Mouse (Mus musculus) hindbrain, embryonic 12.5 days (tissue): ENCODE measurements around the gene Lrat. TPM values are rescaled to one million over a fixed set of nuclear protein-coding genes. Genes with fewer than 3 reads are reported as not detected.

Source experiments
- ATAC-seq: fragments of 200-750 bp; cut with Nextera tagmentation; 2 replicates; pipeline ENCODE4 v1.8.0; 2017; ENCODE audit warnings: moderate TSS enrichment; ENCODE audit not compliant: low FRiP score
- H3K27ac ChIP-seq: fragments of 300-500 bp; sonication (generic); 2 replicates; pipeline ENCODE4 v1.5.1; 2016; ENCODE audit warnings: mild to moderate bottlenecking
- H3K27me3 ChIP-seq: fragments of 300-500 bp; sonication (generic); 2 replicates; pipeline ENCODE4 v1.6.1; 2016; ENCODE audit warnings: mild to moderate bottlenecking
- H3K36me3 ChIP-seq: fragments of 300-500 bp; sonication (generic); 2 replicates; pipeline ENCODE4 v1.6.1; 2016; ENCODE audit warnings: mild to moderate bottlenecking
- H3K4me1 ChIP-seq: fragments of 300-500 bp; sonication (generic); 2 replicates; pipeline ENCODE4 v1.6.1; 2016
- H3K4me2 ChIP-seq: fragments of 300-500 bp; sonication (generic); replicated peaks from 2 replicates; pipeline ENCODE4 v1.6.1; 2016; ENCODE audit warnings: mild to moderate bottlenecking
- H3K4me3 ChIP-seq: fragments of 300-500 bp; sonication (generic); 2 replicates; pipeline ENCODE4 v1.5.1; 2016; ENCODE audit warnings: mild to moderate bottlenecking
- H3K9ac ChIP-seq: fragments of 300-500 bp; sonication (generic); 2 replicates; pipeline ENCODE4 v1.6.1; 2016; ENCODE audit warnings: mild to moderate bottlenecking, moderate library complexity
- H3K9me3 ChIP-seq: fragments of 300-500 bp; sonication (generic); replicated peaks from 2 replicates; pipeline ENCODE4 v1.6.1; 2016; ENCODE audit warnings: mild to moderate bottlenecking
- WGBS: fragments of 180-500 bp; shearing (Covaris S2); methylation state at CpG from one replicate; pipeline ENCODE4 v1.1.7; 2016; 5-methylcytosine and 5-hydroxymethylcytosine counted together
- polyA plus RNA-seq: library from polyadenylated mRNA; unstranded; fragments of >200 nt; fragmentation: Nextera tagmentation; extraction: Ambion mirVana; gene quantifications from 2 replicates; pipeline ENCODE4 v1.2.1, GENCODE M21; 2016

Lrat gene
- polyA plus RNA-seq, 1 experiment from 2014 or later: 0.04 TPM

DNA sequence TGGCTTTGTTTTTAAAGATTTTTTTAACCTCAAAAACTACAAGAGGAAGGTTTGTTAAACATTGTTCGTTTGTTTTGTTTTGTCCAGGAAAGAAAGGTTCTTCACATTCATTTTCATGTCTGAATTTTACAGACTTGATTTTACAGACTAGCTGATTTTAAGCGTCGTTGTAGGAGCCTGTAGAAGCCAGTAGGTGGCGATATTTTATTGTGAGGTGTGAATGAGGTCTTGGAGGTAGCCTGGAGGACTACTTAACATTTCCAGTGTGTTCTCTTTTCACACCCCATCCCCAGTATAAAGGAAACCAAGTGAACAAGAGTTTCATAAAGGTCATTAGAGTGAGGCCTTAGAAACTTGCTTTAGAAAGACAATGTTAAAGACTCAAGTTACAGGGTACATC lies 26.5 kb downstream of the Lrat start:
- no peak for ATAC-seq
- H3K9ac ChIP-seq: no peak overlapping the region
- WGBS: 4% methylated on average over 4 of the region's 4 CpGs

DNA sequence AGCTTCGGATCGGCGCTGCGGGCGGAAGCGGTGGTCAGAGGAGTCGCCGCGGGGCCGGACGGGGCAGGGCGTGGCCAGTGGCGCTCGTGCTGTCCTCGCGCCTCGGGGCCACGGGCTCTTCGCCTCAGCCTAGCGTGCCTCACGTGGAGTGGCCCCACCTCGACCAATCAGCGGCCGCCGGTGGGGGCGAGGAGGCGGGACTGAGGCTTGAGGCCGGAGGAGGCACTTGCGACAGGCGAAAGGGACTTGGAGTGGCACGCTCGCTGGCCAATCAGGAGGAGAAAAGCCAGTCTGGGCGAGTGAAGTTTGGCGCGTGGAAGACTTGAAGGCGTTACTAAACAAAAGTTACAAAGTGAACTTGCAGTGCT lies 27.4 kb downstream of the Lrat start, which contains the start of gene Rbm46:
Gene Rbm46 (minus strand): TSS at position 112 of the 368 bp plus-strand sequence.
- H3K9me3 ChIP-seq: no peaks in the 10 kb centered on the region
- H3K27ac ChIP-seq: no peak within 1 kb of the TSS
- no peaks in the 10 kb centered on the region for H3K36me3 ChIP-seq
- 22% methylated on average over 36 of the region's 36 CpGs for WGBS
- H3K9ac ChIP-seq: peak within 1 kb of the TSS; percentile 23; the same call in 1 of the 2 replicates
- peaks cover 19% of the 10 kb centered on the region for H3K27me3 ChIP-seq
- peak; percentile 96 for ATAC-seq
- peak within 1 kb of the TSS; percentile 59 for H3K4me2 ChIP-seq
- H3K4me1 ChIP-seq: peaks cover 8% of the 10 kb centered on the region; the same call in 1 of the 2 replicates
- H3K4me3 ChIP-seq: peak within 1 kb of the TSS; percentile 42

More for the DNA sequence above, 26.5 kb downstream of the Lrat start:
- Histone ChIP-seq H3K27ac (no peak overlapping the region), H3K4me3 (no peak overlapping the region), H3K27me3 (peaks cover 19% of the 10 kb centered on the region), H3K36me3 (no peaks in the 10 kb centered on the region), H3K4me1 (peaks cover 8% of the 10 kb centered on the region; the same call in 1 of the 2 replicates), H3K9me3 (no peaks in the 10 kb centered on the region), H3K4me2 (no peak overlapping the region)

DNA sequence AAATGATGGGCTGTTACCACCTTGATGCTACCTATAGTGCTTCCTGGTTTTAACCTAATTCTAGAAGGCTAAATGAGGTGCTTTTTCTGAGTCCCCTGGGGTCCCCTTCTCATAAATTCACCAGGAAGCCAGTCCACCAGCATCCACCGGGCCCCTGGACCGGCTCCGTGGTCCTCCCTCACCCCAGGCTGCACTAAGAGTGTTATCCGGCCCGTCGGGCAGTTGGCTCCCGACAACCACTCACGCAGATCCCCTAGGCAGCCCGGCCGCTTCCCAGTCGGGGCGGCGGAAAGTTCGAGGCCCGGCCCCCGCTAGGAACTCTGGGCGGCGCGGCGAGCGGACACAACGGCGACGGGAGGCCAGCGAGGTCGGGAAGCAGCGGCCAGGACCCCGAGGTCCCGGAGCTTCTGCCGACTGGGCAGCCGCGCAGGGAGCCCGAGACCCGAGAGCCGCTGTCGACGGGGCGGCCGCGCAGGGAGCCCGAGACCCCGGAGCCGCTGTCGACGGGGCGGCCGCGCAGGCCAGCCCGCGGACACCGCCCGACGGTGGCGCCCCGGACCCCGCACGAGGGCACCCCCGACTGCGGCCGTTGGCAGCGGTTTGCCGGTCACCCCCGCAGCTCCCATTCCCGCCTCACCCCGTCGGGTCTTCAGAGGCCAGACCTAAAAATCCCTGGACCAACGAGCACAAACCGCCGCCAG lies 28.0 kb downstream of the Lrat start:
- Histone ChIP-seq H3K4me2 (peak overlapping the region; percentile 59), H3K36me3 (no peaks in the 10 kb centered on the region), H3K4me1 (peaks cover 8% of the 10 kb centered on the region; the same call in 1 of the 2 replicates), H3K9ac (peak overlapping the region; percentile 23; the same call in 1 of the 2 replicates), H3K27ac (no peak overlapping the region), H3K27me3 (peaks cover 19% of the 10 kb centered on the region), H3K4me3 (peak overlapping the region; percentile 42), H3K9me3 (no peaks in the 10 kb centered on the region)
- WGBS: 21% methylated on average over 53 of the region's 69 CpGs
- ATAC-seq: peak; percentile 73

DNA sequence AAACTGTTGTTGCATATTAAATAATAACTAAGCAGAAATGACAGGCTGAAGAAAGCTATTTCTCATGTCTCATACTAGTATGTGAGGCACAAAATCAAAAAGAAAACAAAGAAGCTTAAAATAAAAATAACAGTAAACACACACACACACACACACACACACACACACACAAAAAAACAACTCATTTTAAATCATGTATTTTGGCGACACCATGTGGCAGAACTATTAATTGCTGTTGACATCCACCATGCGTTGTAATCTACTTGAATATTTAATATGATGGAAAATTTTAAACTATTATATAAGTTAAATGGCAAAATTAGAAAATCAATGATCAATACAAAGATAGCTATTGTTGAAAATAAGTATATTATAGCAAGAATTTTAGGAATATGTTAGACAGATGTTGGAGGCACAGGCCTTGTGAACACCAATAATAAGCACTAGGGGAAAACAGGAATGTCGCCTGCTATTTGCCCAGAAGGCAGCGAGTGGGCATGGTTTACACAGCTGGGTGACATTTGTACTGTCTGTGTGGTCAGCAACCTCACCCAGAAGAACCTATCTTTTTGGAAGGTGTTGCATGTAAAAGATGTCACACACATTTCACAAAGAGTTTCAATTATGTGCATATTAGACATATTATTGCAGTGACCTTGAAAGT lies 46.2 kb downstream of the Lrat start:
- no peak overlapping the region for H3K4me3 ChIP-seq
- no peaks in the 10 kb centered on the region for H3K4me1 ChIP-seq
- H3K9ac ChIP-seq: no peak overlapping the region
- WGBS: 21% methylated on average over 4 of the region's 4 CpGs
- no peak overlapping the region for H3K27ac ChIP-seq
- H3K27me3 ChIP-seq: no peaks in the 10 kb centered on the region
- ATAC-seq: no peak
- no peak overlapping the region for H3K4me2 ChIP-seq
- no peaks in the 10 kb centered on the region for H3K9me3 ChIP-seq
- H3K36me3 ChIP-seq: no peaks in the 10 kb centered on the region

Other genes with a start within 250 kb of the Lrat start
- 4.1 and 5.2 TPM in 2 replicates for gene Rbm46, start 27.5 kb downstream of the Lrat start, polyA plus RNA-seq
- gene Fgg, start 103.8 kb upstream of the Lrat start, polyA plus RNA-seq: not detected in 2 replicates
- gene Fga, start 122.1 kb upstream of the Lrat start, polyA plus RNA-seq: not detected in 2 replicates
- gene Fgb, start 145.9 kb upstream of the Lrat start, polyA plus RNA-seq: not detected in 2 replicates
- 105 and 106 TPM in 2 replicates for gene Plrg1, start 151.5 kb upstream of the Lrat start, polyA plus RNA-seq
- gene Dchs2, start 224.0 kb upstream of the Lrat start, polyA plus RNA-seq: 1.1 and 1.3 TPM in 2 replicates